Mouse (Mus musculus) mouse trophoblast stem cell (cell line): ENCODE data around the gene Tas2r134.

Experiments used
- in situ Hi-C, 2 experiments: fragments of 300-500 bp; cut with MseI, MboI; formaldehyde crosslinking; loops; 2 replicates in 1 of 2; 3 replicates in 1 of 2; pipeline ENCODE4 v1.15.1; 2025

The Tas2r134 gene

DNA sequence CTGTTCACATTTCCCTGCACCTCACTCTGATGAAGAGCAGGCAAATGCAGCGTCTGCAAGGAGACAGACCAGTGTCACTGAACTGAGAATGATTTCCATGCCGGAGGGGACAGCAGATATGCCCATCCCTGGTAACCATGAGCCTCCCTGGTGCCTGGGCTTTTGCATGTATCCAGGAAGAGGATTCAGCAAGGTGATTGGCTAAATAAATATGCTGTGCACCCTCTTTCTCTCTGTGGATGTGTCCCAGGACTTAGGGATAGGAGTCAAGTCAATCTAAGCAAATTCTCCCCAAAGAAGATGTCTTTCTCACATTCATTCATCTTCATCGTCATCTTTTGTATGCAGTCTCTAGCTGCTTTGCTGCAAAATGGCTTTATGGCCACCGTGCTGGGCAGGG is at the start of gene Tas2r134:
TSS of gene Tas2r134 (plus strand) at position 301 of the 400 bp plus-strand sequence.
- in situ Hi-C loops: no loop called here

DNA sequence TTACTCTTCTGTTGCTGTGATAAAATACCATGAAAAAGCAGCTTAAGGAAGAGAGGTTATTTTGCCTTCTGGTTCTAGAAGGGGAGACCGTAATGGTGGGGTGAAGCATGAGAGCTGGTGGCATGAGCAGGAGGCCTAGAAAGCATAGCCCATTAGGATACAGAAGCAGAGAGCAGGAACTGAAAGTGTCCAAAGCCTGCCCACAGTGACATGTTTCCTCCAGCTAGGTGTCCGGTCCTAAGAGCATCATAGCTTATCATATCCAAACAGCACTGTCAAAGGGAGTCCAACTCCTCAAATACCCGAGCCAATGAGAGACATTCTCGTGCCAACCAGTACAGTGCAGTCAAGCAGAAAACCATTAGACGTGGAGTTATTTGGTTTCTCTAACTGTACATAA is 47.5 kb upstream of the Tas2r134 start:
- in situ Hi-C loops: no loop called here

DNA sequence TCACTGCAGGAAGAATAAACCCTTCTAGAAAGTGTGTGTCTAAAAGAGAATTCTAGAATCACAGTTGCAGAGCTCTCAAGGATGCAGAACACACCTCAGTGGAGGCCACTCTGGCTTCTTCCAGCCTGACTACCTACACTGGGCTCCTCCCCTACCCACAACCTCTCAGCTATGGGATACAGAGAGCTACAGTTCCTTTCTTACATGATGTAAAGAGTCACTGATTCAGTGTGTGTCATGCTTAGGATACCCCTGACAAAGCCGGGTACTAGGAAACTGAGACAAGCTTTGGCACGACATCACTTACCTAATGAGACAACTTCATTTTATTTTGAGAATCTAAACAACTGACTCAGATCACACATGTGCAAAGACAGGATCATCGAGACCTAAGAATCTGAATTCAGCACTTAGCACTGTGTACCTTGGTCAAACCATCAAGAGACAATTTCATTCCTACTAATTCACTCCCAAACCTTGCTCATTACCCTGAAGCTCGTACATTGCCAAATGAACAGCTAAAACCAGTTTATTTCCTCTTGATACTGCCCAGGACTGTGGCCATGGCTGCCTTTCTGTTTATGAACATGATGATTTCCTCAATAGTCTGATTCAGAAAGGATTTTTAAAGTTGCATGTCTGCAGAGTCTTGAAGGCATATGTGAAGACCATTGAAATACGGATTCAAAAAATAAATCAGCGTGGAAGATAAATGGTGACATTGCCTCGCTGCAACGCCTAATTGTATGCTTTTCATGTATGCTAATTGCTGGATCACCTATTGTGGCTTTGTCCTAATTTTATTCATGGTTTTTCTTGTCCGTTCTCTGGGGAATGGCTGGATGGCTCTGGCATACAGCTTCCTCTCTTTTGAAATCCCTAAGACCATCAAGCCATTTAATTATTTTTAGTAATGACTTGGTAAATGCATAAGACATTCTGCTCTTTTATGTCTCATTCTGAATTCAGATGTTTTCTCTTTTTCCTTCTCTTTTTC is 43.0 kb upstream of the Tas2r134 start:
- in situ Hi-C loops: no loop called here

DNA sequence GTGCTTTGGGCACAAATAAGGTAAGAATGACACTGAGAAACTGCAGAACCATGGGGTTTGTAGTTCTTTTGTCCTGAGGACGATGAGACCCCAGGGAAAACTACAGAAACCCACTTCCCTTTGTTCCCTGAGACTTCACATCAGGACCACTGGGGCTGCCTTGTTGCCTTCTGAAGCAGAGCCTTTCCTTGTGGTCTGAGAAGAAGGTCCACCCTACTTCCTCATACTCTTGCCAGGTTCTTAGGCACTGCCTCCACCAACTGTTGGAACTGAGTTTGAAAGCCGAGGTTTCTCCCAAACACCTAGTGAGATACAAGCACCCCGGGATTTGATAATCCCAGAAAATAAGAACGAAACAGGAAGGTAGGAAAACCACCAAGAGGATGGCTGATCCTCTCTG is 39.0 kb upstream of the Tas2r134 start:
- in situ Hi-C loops: no loop called here

DNA sequence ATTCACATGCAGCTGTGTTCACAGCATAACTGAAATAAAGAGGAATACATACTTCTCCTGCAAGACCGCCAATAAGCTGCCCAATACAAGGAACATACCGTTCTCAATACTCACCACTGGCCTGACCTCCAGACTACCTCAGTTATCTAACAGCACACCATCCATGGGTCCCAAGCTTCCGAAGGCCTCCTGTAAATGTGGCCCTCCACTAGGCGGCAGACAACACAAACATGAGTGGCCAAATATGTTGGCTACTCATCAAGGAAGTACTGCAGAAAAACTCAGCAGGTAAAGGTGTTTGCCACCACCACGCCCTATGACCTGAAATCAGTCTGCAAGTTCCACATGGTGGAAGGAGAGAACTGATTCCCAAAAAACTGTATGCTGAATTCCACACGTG is 38.4 kb upstream of the Tas2r134 start:
- in situ Hi-C loops: no loop called here

DNA sequence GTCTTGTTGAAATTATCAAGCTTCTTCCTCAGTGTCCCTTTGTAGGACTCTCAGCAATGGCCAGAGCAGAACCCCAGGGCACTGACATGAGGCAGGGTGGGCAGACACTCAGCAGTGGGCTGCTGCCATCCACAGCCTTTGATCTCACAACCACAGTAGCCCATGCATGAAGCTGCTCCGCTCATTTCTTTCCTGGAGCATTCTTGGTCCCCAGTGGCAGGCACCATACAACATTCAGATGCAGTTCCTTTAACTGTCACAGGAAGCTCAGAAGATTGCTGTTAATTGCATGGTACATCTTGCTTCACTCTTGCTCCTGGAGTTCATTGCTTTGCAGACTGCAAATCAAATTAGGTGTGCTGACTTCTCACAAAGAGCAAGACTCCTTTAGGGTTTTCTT is 37.7 kb upstream of the Tas2r134 start:
- in situ Hi-C loops: no loop called here

DNA sequence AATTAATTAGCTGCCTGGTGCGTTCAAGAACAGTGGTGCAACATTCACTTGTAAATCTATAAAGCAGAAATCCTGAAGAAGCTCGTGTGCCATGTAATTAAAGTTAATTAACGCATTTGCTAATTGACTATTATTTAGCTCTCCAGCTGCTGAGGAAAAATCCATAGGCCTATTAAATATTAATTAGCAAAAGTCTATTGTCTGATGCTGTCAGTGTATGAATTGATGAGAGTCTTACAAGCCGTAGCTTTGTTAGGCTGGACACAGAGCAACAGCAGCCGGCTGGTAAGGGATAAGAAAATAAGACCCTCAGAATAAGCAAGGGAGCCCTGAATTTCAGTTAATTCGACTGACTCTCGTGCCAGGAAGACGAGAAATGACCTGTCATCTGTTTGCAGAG is 37.0 kb upstream of the Tas2r134 start:
- in situ Hi-C loops: no loop called here

DNA sequence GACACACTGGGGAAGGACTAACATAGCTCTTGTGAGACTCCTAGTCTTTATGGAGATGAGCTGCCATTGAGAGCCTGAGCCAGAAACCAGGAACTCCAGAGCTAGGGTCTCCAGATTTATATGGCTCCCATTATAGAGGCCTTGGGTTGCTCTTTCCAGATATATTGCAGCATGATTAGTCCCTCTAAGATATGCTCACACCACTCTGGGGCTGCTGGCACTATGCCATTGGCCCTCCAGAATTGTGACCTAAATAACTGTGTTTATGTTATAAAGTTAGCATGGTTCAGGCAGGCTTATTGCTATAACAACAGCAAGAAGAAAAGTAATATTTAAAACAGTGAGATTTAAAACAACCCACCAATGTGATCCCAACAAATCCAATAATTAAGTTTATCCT is 35.2 kb upstream of the Tas2r134 start:
- in situ Hi-C loops: no loop called here

DNA sequence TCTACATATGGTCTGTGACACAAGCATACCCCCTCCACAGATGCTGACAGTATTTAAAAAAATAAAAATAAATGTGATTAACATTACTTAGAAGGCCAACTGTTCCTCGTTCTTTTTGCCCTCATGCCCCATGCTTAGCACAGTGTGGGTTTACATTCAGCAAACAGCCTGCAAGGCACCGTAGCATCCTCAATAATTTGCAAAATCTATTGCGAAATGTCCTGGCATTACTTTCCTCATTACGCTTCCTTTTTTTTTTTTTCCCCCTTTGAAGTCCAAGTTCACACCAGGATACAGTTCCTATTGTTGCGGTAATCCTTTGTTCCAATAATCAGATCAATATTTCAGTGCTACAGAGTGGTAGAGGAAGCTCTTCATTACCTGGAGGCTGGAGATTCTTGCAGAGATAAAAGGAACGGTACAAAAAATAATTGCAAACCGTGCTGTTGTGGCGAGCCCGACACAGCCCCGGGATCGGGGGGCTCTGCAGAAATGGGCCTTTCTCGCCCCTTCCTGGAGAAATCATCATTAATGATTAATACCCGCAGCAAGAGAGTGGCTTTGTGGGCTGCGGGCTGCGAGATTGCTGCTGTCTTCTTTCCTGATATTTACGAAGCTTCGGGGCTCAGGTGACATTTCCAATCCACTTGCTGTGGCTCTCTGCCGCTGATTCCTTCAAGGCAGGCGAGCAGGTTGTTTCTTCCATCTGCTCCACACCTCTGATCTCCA is 27.7 kb upstream of the Tas2r134 start:
- in situ Hi-C loops: no loop called here

DNA sequence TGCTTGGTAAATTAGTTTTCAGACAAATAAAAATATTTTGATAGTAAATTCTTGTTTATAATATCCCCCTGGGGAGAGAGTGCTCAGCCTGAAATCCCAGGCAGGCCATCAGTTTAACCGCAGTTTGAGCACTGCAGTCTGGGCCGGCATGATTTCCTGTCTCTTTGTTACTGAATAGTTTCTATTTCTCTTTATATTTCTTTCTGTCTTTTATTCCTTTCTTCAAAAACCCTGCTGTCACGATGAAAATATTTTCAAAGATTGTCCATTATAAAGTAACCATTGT is 27.2 kb upstream of the Tas2r134 start:
- in situ Hi-C loops: no loop called here

DNA sequence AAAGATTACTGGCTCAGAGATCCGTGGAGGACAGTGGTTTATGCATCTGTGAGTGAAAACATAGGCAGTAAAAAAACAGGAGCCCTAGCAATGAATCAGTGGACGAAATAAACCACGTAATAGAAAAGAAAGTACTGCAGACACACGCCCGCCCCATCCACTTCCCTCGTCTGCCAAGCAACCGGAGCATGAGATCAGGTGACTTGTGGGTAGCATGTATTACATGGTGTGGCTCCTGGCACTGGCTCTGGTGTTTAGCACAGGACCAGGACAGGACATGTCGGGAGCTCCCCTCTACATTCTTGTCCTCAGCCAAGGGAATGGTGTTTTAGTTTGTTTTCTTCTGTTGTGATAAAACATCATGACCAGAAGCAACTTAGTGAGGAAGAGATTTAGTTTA is 26.4 kb upstream of the Tas2r134 start:
- in situ Hi-C loops: no loop called here

DNA sequence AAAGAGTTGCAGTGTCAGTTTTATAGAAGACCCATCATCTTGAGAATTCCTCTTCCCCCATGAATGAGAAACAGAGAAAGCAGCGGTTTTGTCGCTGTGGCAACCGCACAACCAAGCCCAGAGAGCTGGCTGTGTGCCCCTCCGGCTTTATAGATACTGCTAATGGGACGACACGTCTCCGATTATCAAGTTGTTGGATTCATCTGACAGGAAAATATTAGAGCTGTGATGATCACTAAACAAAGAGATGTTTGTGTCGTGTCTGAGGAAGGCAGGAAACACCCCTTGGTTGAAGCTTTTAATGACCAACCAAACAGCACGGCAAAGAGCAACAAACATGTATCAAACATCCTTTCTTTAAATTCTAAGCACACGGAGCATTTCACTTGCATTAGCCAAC is 17.0 kb upstream of the Tas2r134 start:
- in situ Hi-C loops: no loop called here

DNA sequence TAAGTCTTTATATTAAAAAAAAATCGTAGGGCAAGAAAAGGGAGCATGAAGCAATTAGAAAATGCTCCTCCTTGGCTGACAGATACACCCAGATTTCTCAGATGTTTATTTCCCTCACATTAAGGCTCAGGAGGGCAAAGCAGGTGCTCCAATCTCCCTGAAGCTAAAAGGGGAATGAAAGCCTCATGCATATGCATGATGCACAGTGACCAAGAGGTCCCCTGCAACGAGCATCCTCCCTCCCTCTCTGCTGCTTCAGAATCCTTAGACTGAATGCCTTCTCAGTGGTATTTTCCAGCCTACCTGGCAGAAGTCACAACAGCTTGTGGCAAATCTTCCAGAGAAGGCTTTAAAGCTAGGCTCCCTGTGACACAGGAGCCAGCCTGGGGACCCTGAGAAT is 16.4 kb upstream of the Tas2r134 start:
- in situ Hi-C loops: no loop called here

DNA sequence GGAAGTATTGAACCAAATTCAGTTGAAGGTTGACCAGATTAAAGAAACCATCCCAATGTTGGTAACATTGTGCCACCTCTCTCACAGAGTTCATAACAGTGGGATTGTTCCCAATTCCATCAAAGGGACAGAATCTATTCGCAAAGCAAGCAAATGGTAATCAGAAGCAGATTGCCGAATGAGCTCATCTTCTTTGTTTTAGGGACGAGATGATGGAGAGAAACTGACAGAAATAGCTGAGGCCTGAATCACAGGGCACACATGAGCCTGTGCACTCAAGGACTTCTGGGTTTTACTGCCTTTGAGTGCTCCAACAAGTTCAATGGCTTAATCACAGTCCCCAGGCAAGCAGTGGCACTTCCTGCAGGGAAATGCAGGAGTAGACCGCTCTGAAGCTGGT is 13.6 kb upstream of the Tas2r134 start:
- in situ Hi-C loops: no loop called here

DNA sequence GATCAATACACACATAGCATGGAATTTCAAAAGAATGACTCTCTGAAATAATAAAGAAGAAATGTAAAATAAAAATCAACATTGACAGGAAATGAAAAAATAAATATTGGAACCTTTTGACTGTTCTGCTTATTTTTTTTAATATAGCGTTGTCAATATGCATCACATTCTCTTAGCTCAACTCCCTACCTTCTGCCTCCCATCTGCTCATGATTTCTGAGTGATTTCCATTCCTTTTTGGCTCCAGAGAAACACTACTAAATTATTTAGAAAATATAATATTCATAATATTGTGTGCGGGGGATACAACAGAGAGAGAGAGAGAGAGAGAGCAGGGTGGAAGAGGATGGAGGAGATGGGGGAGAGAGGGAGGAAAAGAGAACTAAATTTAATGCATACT is 5.4 kb upstream of the Tas2r134 start:
- in situ Hi-C loops: no loop called here

DNA sequence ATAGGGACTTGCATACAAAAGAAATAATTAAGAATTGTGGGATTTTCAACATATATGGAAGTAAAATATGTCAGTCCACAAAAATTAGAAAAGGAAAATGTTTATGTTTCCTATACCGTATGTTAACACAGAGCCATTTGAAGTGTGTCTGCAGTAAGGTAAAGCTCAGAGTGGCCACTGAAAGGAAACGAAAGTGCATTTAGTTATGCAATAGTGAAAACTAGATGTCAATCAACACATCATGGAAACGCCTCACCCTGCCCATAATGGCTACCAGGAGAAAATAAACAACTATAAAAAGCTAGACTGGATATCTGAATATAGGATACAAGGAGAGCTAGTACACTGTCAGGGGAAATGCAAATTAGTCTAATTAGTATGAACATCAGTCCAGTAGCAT is 1.3 kb upstream of the Tas2r134 start:
- in situ Hi-C loops: no loop called here

DNA sequence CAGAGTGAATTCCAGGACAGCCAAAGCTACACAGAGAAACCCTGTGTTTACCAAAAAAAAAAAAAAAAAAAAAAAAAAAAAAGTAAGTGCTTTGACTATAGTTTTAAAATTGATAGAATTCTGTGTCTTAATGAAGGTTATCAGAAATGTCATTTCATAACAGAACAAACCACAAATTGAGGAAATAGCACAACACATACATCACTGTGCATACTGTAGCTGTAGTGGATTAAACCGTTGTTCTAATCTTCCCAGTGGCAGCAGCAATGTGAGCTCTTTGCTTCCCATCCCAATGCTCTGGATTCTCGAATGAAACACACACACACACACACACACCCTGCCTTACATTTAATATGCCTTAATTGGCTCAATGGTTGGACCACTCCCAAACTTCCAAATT is 4.1 kb downstream of the Tas2r134 start:
- in situ Hi-C loops: no loop called here

DNA sequence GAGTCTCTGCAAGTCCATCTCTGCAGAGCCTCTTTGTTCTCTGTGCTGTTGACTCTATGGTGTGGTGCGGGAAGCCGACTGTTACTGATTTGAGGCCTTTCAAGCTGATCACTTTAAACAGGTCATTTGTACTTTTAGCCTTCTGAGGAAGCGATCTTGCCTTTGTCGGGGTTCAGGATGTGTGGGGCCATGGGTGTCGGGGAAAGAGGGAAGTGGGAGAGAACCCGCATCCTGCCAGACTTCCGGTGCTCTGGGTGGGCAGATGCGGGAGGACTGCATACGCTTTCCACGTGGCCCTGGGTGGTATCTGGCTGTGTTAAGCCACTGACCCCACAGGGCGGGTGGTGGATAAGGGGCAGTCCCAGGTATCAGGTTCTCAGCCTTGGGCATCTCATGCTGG is 10.4 kb downstream of the Tas2r134 start:
- in situ Hi-C loops: no loop called here

DNA sequence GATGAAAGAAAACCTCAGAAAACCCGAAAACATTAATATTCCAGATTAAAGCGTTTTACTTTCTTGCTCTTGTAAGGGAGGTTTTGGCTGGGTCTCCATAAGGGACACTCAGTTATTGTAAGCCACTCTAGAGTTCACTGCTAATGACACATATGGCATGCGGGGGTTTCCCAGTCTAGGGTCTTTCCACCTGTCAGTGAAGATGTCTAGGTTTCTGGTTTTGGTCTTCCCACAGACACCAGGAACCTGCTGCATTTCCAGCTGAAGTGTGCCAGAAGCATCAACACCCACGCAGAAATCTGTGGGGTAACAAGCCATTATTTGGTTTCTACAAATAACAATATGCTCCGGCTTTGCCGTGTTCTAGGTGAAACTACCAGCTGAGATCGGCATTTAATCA is 14.3 kb downstream of the Tas2r134 start:
- in situ Hi-C loops: no loop called here

DNA sequence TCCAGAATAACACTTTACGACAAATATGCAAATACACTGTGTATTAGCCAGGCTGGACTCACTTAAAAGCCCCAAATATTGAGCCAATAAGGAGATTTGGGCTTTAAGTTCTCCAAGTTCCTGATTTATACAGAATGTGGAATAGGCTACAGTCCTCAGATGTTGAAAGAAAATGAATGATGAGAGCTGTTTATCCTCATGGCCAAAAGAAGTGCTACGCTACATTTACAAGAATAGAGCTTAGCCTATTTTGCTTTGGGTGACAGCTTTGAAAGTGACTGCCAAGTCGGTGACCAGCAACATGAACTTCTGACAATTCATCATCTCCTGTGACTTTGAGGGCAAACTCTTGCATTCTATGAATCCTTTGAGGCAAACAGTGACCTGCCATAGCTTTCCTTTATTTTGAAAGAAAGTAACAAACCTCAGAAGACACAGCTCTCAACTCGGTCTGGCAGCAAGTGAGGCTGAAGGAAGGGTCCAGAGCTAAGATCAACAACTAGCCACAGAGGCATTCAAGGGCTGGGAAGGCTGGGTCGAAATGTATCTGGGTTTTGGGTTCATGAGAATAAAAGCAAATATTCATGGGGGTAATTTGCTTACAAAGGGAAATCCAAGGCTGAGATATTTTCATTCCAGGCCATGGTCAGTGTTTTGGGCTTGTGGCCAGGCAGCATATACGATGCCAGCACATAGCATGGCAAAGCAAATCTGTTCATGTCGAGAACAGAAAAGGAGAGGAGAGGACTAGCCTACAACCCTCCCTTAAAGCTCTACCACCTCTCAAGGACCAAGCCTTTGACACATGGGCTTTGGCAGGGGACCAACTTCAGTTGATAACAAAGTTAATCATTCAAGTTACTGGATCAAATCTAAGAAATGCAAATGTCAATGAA is 16.2 kb downstream of the Tas2r134 start:
- in situ Hi-C loops: no loop called here

DNA sequence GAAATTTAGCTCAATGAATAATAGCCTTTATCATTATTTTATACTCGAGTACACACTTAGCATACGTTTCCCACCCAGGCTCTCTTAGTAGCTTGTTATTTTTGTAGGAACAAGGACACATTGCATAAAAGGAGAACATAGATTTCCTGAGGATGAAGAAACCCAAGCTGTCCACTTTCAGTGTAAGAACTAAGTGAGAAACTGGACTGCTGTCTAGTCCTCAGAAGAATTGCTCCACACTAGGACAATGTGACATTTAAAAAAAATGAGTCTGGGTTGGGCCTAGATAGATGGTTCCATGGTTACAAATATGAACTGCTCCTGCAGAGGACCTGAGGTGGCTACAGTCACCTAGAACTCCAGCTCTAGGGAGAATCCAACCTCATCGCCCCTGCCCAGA is 20.7 kb downstream of the Tas2r134 start:
- in situ Hi-C loops: no loop called here

DNA sequence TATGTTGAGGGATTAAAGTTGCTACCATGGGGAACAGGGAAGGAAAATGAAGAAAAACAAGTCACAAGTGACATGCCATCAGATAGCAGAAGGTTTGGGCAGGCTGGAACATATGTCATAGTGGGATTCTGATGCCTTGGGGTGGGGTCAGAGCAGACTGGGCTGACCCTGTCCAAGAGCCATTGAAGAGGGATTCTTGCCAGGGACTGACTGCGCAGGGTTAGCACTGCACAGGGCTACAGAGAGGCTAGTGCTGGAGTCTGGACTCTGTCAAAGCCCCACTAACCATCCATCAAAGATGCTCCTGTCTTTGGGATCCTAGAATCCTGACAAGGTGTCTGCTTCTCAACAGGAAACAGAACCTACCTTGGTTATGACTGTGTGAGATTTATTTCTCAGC is 22.6 kb downstream of the Tas2r134 start:
- in situ Hi-C loops: no loop called here
